Mouse (Mus musculus) kidney, postnatal 25 days (tissue): Measurements from ENCODE around the gene Cd4.

Experiments
- DNase-seq, 2 experiments: peaks; one replicate each; pipeline ENCODE4 v3.0.0; 2021; ENCODE audit warnings: mixed read lengths in 2 of 2

Gene Cd4

DNA sequence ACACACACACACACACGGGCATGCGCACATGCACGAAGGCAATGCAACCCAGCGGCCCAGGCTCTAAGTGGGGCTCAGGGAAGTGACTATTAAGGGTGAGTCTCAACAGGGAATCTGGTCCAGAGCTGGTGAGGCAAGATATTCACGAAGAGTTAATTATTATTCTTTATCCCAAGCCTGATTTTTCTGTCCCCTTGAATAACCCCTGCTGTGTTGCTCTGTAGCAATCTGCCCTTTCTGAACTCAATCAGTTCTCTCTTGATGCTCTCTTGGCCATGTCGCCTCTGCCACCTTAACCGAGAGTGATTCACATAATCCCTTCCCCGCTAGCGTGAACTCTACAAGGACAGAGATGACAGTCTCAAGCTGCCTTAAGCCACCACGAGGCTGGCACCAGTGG is 4.7 kb downstream of the Cd4 start:
- DNase-seq: no peak

GRCm38 (mm10) chr6:124881821-124882220 is 6.2 kb downstream of the Cd4 start:
- DNase-seq: no peak

DNA sequence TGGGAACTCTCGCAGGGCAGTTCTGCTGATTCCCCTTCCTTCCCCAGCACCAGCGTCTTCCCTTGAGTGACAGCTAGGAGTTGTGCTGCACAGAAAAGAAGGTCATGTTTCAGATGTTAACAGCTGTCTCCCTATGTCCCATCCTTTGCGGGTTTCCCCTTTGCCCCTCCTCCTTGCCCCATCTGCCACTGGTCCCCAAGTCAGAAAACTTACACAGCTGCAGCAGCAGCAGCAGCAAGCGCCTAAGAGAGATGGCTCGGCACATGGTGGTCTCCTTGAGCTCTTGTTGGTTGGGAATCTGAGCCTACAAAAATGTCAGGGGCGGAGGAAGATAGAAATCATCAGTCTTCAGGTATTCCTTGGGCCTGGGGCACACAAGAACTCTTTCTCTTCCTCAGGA is 8.6 kb downstream of the Cd4 start:
- no peak for DNase-seq

GRCm38 (mm10) chr6:124874348-124874747 is 13.7 kb downstream of the Cd4 start:
- DNase-seq: no peak

DNA sequence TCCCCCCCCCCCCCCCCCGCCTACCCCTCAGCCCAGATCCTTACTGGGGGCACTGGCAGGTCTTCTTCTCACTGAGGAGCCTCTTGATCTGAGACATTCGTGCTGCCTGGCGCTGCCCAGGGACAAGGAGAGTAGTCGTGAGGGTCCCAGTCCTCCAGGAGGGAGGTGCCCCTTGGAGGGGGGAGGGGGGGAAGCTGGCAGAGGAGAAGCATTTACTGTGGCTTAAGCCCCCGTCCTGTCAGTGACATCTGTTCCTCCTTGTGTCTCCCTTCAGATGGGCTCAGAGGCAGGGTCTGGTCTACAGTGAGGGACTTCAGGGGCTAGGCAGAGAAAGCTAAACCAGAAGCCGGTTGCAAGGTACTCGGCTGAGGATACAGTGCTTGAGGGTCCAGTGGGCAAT is 21.5 kb downstream of the Cd4 start:
- DNase-seq: no peak

GRCm38 (mm10) chr6:124865766-124866362 is 22.2 kb downstream of the Cd4 start:
- DNase-seq: peak; percentile 25 to 64

GRCm38 (mm10) chr6:124863658-124864298 is 24.2 kb downstream of the Cd4 start, which contains the start of gene Gpr162:
TSS of gene Gpr162 (minus strand) at chr6:124863983.
- DNase-seq: peak; percentile 55 to 75

- no peak for DNase-seq
Measured at GRCm38 (mm10) chr6:124863125-124863657, 24.8 kb downstream of the Cd4 start.

GRCm38 (mm10) chr6:124862406-124863124 is 25.5 kb downstream of the Cd4 start:
- DNase-seq: no peak

- no peak for DNase-seq
Measured at GRCm38 (mm10) chr6:124861802-124862201, 26.2 kb downstream of the Cd4 start.

DNA sequence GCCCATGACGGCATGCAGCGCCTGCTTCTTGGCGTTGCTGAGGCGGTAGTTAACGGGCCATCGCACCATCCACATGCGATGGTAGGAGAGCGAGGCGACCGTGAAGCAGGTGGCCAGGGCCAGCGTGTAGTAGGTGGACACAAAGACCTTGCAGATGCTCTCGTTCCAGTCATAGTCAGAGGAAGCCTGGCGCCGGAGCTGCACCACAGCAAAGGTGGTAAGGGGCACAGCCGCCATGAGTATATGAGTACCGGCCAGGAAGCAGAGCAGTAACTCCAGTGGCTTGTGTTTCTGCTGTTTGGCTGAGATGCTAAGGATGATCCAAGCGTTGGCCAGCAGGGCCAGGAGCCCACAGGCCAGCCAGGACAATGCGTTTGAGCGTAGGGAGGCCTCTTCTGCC is 26.8 kb downstream of the Cd4 start:
- DNase-seq: no peak

DNA sequence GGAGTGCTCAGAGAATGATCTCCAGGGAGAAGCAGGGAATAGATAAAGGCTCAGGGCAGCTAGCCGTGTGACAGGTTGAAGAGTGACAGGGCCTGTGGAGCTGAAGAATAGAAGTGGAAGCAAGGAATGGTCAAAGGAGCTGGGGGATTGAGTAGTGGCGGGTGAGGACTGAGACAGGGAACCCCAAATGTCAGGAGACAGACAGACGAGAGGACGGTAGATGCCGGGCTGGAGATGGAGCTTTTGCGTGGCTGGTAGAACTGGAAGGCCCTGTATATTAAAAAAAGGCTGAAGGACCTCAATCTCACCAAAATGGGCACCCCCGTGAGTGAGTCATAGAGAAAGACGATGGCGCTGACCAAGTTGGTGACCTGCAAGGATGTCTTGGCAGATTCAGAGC is 27.5 kb downstream of the Cd4 start:
- no peak for DNase-seq

GRCm38 (mm10) chr6:124859725-124860124 is 28.3 kb downstream of the Cd4 start:
- peak; percentile 86 to 93 for DNase-seq

DNA sequence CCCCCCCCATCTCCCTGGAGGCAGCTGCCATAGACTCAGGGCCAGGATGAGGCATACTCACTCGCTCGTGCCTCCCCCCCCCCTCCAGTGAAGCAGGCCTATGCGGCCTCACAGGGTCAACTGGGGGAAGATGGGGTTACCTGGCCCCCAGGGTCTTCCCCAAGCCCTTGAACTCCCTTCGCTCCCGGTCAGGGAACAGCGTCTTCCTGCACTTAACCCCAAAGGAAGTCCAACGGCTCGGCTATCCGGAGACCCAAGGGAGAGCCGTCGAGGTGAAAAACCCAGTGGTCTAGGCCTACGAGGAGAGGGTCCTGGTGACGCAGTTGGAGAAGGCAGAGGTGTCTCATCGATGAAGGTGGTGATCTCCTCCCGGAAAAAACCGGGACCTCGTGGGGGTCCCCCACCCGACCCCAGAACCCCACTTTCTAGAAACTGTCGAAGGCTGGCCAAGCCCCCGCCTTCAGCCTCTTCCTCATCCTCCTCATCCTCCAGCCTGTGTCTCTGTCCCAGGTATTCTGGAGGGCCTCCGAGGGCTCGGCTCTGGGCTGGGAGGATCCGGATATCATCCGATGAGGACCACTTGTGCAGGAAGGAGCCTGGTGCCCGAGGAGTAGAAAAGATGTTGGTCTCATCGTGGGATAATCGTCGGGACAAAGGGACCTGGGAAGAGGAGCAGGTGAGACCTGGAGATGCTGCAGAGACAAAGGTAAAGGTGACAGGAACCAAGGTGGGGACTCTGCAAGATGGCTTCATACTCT is 29.3 kb downstream of the Cd4 start:
- no peak for DNase-seq

DNA sequence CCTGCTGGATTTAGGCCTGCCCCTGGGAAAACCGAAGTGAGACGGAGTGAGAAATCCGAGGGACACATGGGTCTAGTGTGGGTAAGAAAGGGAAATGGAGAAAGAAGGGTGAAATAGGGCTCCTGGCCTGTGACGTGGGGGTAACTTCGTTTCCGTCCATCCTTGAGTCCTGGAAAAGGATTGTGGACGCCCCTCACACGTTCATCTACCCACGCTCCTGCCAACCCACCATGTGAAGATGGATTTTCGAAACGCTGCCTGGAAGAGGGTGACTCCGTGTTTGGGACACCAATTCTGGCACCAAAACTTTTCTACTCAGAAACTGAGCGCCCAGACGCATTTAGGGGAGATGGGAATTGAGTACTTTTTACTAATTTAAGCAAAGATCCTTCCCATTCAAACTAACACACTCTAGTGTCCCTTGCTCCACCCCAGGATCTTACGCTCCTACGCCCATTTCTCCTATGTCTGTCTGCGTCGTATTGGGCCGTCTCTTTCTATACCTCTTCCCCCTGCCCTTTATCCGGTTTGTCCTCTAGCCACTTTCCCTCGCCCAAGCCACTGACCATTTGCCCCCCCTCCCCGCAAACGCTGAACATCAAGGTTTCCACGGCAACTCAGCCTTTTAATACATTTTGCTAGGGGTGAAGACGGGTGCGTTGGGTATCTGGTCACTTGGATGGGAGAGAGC is 30.0 kb downstream of the Cd4 start:
- DNase-seq: no peak

DNA sequence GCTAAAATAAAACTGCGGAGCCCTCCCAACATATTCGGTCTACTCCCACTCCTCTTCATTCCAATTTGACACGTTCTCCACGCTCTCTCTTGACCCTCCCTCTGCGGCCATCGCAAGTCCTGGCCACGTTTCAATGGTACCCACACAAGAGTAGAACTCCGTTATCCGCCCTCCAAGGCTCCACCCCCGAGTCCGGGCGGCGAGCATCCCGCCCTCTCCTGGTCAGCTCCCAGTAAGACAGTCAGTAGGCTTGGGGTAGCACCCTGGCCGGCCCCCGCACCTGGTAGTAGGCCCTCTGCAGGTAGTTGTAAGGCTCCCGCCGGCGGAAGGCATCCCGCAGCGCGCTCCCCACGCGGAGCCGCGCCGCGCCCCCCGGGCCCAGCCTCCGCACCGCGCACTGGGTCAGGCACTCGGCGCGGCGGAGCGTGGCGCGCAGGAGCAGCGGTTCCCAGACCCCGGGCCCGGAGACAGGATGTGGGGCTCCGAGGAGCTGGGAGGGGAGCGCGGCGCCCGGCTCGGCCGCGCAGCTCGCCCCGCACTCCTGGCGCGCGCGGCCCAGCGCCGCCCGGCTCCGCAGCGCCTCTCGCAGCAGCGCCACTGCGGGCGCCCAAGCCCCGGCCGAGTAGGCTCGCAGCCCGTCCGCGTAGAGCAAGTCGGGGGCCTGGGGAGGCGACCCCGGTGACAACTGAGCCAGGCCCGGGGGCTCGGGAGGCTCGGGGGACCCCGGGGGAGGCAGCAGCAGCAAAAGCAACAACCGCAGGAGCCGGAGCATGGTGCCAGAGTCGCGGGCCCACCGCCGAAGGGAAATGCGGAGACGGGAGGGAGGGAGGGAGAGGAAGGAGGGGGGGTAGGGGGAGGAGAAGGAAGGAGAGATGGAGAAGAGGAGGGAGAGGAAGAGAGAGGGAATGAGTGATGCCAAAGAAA is 30.8 kb downstream of the Cd4 start, which contains the start of gene P3h3:
Gene P3h3 (minus strand): TSS at position 837 of the 924 bp plus-strand sequence.
- DNase-seq: peak; percentile 76 to 87

DNA sequence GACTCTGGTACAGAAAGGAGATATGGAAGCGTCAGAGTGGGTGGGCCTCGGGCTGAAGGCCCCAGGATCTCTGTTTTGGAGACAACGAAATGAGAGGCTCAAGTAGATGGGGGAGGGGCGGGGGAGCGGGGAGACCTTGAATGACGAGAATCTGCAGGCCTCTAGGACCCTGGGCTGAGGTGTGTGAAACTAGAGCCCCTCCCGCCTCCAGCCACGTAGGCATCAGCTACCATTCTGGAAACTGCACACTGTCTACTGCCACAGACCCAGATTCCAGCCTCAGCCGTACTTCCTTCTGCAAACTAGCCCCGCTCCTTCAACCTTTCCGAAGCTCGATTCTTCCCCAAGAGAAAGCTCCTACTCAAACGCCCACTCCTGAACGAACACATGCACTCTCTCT is 31.7 kb downstream of the Cd4 start:
- DNase-seq: no peak

DNA sequence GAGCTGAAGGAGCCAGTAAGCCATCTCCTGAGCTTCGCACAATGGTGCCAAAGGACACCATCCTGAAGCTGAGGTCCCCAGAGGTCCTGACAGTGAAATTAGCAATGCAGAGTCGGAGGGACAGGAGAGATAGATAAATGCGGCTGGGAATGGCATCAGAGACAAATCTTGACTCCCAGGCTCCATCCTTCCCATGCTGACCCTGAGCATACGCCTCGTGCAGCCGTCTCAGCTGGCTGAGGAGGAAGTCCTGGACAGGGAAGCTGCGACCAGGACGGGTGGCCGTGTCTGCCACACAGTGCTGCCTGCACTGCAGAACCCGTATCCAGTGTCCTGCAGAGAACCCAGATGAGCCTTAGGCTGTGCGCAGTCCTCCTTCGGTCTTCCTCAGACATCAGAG is 33.4 kb downstream of the Cd4 start:
- no peak for DNase-seq

- DNase-seq: no peak
Measured at GRCm38 (mm10) chr6:124850535-124850934, 37.5 kb downstream of the Cd4 start.

DNA sequence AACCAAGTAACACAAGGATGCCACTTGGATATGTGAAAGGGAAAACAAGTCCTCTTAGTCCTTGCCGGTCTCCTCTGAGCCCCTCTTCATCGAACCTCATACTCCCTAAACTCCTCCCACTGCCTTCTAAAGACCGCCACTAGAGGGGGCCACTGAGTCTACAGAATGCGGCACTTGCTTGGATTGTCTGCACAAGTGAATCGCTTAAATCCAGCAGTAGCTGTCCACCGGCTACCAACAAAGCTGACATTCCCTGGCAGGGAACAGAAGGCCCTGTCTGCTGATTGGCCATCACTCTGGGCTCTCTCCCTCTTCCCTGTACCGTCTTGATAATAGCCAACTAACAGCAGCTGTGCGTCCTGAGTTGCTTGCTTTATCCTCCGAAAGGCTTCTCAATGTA is 40.7 kb downstream of the Cd4 start:
- DNase-seq: peak; percentile 87 to 93
